Mouse (Mus musculus) kidney, adult 2 months (tissue): ENCODE measurements at regions not wholly inside any gene's neighbourhood (a gene's known extent, or its start where the extent isn't known, plus 50 kb on each side); places are given as distances from the start of the nearest gene placed in this dataset.

ENCODE experiments used
- CTCF ChIP-seq: fragments of 200-500 bp; conservative IDR thresholded peaks from 2 replicates; pipeline ENCODE4 v1.5.1; 2011; ENCODE audit warnings: low read depth, mild to moderate bottlenecking, control low read depth, low read length, moderate library complexity, mixed read lengths; ENCODE audit not compliant: insufficient read depth, insufficient read length
- POLR2A ChIP-seq: fragments of 200-500 bp; IDR thresholded peaks from one replicate; pipeline ENCODE4 v1.6.1; 2011; ENCODE audit warnings: low read depth, low read length, control low read depth

- TF ChIP-seq CTCF (no peak), POLR2A (no peak)
These were observed 798.8 kb upstream of the Prmt6 start for GRCm38 (mm10) chr3:111049638-111050037.
